Comparison of ENCODE assay signal across 23 mouse cellular contexts in the genomic region with DNA sequence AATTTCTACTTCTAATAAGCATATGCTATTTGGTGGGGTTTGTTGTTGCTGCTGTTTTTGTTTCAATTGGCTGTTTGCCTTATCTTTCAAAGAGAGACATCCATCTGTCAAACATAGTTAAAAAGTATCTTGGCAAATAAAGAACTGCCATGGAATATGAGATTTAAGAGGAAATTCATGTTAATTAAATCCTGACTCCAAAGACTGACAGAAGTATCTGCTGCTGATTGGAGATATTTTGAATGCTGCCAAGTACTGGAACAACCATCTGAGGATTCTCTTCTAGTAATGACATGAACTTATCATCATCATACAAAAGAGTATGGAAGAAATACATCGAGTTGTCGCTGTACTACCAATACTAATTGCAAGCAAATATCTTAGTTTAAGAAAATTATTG.
DNase-seq lines count a peak whose midpoint lies in the region; ATAC-seq and TF ChIP-seq lines count a peak whose summit lies in the region.
"Had no signal": no experiment of that assay in that cellular context is flagged by ENCODE, and none has a peak within 500 bp of the region (broad histone marks: within the 10 kb centered on the region; RNA-seq: fewer than 3 reads in every experiment).

No protein-coding gene starts in this region.

- no peaks in the 10 kb centered on the region for H3K4me1 ChIP-seq in forebrain, embryonic 14.5 days (ENCODE audit: control insufficient read depth, insufficient read depth, low read length)
- no peaks in the 10 kb centered on the region for H3K4me1 ChIP-seq in forebrain, embryonic 11.5 days (replicated peaks; ENCODE audit: control insufficient read depth, insufficient read depth, low read length)
- H3K4me1 ChIP-seq in forebrain, embryonic 16.5 days (replicated peaks; ENCODE audit: control insufficient read depth, insufficient read depth, low read length), result no peaks in the 10 kb centered on the region
- no peaks in the 10 kb centered on the region for H3K4me1 ChIP-seq in forebrain, embryonic 10.5 days

- ATAC-seq in forebrain, embryonic 14.5 days, result no peak
- ATAC-seq in forebrain, embryonic 11.5 days (replicated peaks; ENCODE audit: low FRiP score), result no peak
- peak; percentile 59; the same call in 1 of the 2 replicates for ATAC-seq in forebrain, embryonic 16.5 days
- ATAC-seq: activated CD4-positive, CD25-positive, alpha-beta regulatory T cell, adult 4 months; CD4-positive, CD25-positive, alpha-beta regulatory T cell, adult 4 months; Patski had no signal

- H3K36me3 ChIP-seq in forebrain, embryonic 14.5 days (ENCODE audit: control insufficient read depth, insufficient read depth, low read length), result no peaks in the 10 kb centered on the region
- no peaks in the 10 kb centered on the region for H3K36me3 ChIP-seq in forebrain, embryonic 11.5 days (ENCODE audit: control insufficient read depth, insufficient read depth, low read length)
- H3K36me3 ChIP-seq in forebrain, embryonic 16.5 days (ENCODE audit: control insufficient read depth, insufficient read depth), result no peaks in the 10 kb centered on the region
- no peaks in the 10 kb centered on the region for H3K36me3 ChIP-seq in forebrain, embryonic 10.5 days (replicated peaks)
- H3K36me3 ChIP-seq: G1E had no signal

- peak; percentile 42 for DNase-seq in forebrain, embryonic 14.5 days (ENCODE audit: low spot score)
- DNase-seq in forebrain, embryonic 11.5 days (ENCODE audit: low spot score), result no peak
- DNase-seq in forebrain, embryonic 10.5 days (ENCODE audit: extremely low spot score, low spot score), result no peak
- DNase-seq in layer of hippocampus, adult 9-10 months (ENCODE audit: low spot score), result peak; percentile 7
- no peak for DNase-seq in layer of hippocampus, adult 9-11 months
- DNase-seq in brain, embryonic 14.5 days (ENCODE audit: low read depth), result peak; percentile 50
- no peak for DNase-seq in embryo, embryonic 11 days
- DNase-seq: adrenal gland, adult 2 months; adrenal gland, adult 8-10 months; adrenal gland, postnatal 10 days; adrenal gland, postnatal 14 days; adrenal gland, postnatal 25 days; adrenal gland, postnatal 36 days; B cell, adult 2 months; cerebellum, adult 11 months; cerebellum, adult 11-12 months; cerebellum, adult 18-20 months had no signal

- no peak for TF ChIP-seq POLR2A in brain, embryonic 14.5 days (IDR thresholded peaks at IDR 0.05; ENCODE audit: borderline replicate concordance, extremely low read depth, insufficient read depth, insufficient read length, poor library complexity, severe bottlenecking)

- 76% methylated on average over 2 of the region's 2 CpGs for WGBS in forebrain, embryonic 14.5 days
- 85% methylated on average over 2 of the region's 2 CpGs for WGBS in forebrain, embryonic 11.5 days
- 75% methylated on average over 2 of the region's 2 CpGs for WGBS in forebrain, embryonic 16.5 days
- WGBS in forebrain, embryonic 10.5 days, result 97% methylated on average over 2 of the region's 2 CpGs

- no peak overlapping the region for H3K4me2 ChIP-seq in forebrain, embryonic 14.5 days (ENCODE audit: low read length)
- H3K4me2 ChIP-seq in forebrain, embryonic 11.5 days (ENCODE audit: low read depth, low read length, severe bottlenecking), result no peak overlapping the region
- no peak overlapping the region for H3K4me2 ChIP-seq in forebrain, embryonic 16.5 days (ENCODE audit: low read length)

- no peak overlapping the region for H3K4me3 ChIP-seq in forebrain, embryonic 14.5 days (ENCODE audit: low read depth, low read length)
- H3K4me3 ChIP-seq in forebrain, embryonic 11.5 days (ENCODE audit: low read depth, low read length), result no peak overlapping the region
- H3K4me3 ChIP-seq in forebrain, embryonic 16.5 days (replicated peaks; ENCODE audit: low read length), result no peak overlapping the region
- H3K4me3 ChIP-seq in forebrain, embryonic 10.5 days, result no peak overlapping the region

- no peak for TF ChIP-seq CTCF in brain, embryonic 14.5 days (IDR thresholded peaks at IDR 0.05; ENCODE audit: borderline replicate concordance, extremely low read depth, insufficient read depth, insufficient read length)

- no peaks in the 10 kb centered on the region for H3K27me3 ChIP-seq in forebrain, embryonic 14.5 days (replicated peaks; ENCODE audit: control insufficient read depth, insufficient read depth, low read length)
- no peaks in the 10 kb centered on the region for H3K27me3 ChIP-seq in forebrain, embryonic 11.5 days (ENCODE audit: control insufficient read depth, insufficient read depth, low read length)
- H3K27me3 ChIP-seq in forebrain, embryonic 16.5 days (replicated peaks; ENCODE audit: control insufficient read depth, insufficient read depth, low read length), result no peaks in the 10 kb centered on the region
- no peaks in the 10 kb centered on the region for H3K27me3 ChIP-seq in forebrain, embryonic 10.5 days (ENCODE audit: poor library complexity, severe bottlenecking)
- H3K27me3 ChIP-seq: CH12.LX had no signal

- no peak overlapping the region for H3K9ac ChIP-seq in forebrain, embryonic 14.5 days (ENCODE audit: low read length)
- no peak overlapping the region for H3K9ac ChIP-seq in forebrain, embryonic 11.5 days (ENCODE audit: low read length)
- no peak overlapping the region for H3K9ac ChIP-seq in forebrain, embryonic 16.5 days (replicated peaks; ENCODE audit: low read depth, low read length)

- H3K9me3 ChIP-seq in forebrain, embryonic 14.5 days (replicated peaks; ENCODE audit: control insufficient read depth, low read length), result no peaks in the 10 kb centered on the region
- H3K9me3 ChIP-seq in forebrain, embryonic 11.5 days (ENCODE audit: control insufficient read depth, low read length), result no peaks in the 10 kb centered on the region
- H3K9me3 ChIP-seq in forebrain, embryonic 16.5 days (ENCODE audit: control insufficient read depth, low read length), result no peaks in the 10 kb centered on the region
- H3K9me3 ChIP-seq in forebrain, embryonic 10.5 days, result no peaks in the 10 kb centered on the region
- H3K9me3 ChIP-seq: G1E had no signal

- H3K27ac ChIP-seq in forebrain, embryonic 14.5 days (ENCODE audit: low read depth, low read length), result no peak overlapping the region
- no peak overlapping the region for H3K27ac ChIP-seq in forebrain, embryonic 11.5 days (ENCODE audit: low read depth, low read length)
- no peak overlapping the region for H3K27ac ChIP-seq in forebrain, embryonic 16.5 days (ENCODE audit: low read length)
- H3K27ac ChIP-seq in forebrain, embryonic 10.5 days, result no peak overlapping the region

Comparison
In these comparisons a context has a peak if more than half of its experiments do, and no peak if none do; other contexts are left out.
1. DNase-seq: peak in forebrain, embryonic 14.5 days (single experiment), layer of hippocampus, adult 9-10 months (single experiment) and brain, embryonic 14.5 days (single experiment); none in forebrain, embryonic 11.5 days (single experiment), forebrain, embryonic 10.5 days (single experiment), layer of hippocampus, adult 9-11 months (single experiment) and embryo, embryonic 11 days (single experiment).